Mouse (Mus musculus) intestine, embryonic 15.5 days (tissue): Measurements from ENCODE around the gene Ppp2r1b. TPM values are rescaled to one million over a fixed set of nuclear protein-coding genes. Genes with fewer than 3 reads are reported as not detected.

ENCODE experiments used
- ATAC-seq: fragments of 200-750 bp; cut with Nextera tagmentation; 2 replicates; pipeline ENCODE4 v1.8.0; 2017; ENCODE audit warnings: moderate TSS enrichment, moderate library complexity
- H3K27ac ChIP-seq: fragments of 300-500 bp; sonication (generic); 2 replicates; pipeline ENCODE4 v1.5.1; 2015; ENCODE audit warnings: mild to moderate bottlenecking, inconsistent platforms
- H3K27me3 ChIP-seq: fragments of 300-500 bp; sonication (generic); replicated peaks from 2 replicates; pipeline ENCODE4 v1.6.1; 2015; ENCODE audit warnings: inconsistent platforms
- H3K36me3 ChIP-seq: fragments of 300-500 bp; sonication (generic); 2 replicates; pipeline ENCODE4 v1.6.1; 2015; ENCODE audit warnings: inconsistent platforms
- H3K4me1 ChIP-seq: fragments of 300-500 bp; sonication (generic); replicated peaks from 2 replicates; pipeline ENCODE4 v1.6.1; 2015; ENCODE audit warnings: inconsistent platforms
- H3K4me2 ChIP-seq: fragments of 300-500 bp; sonication (generic); replicated peaks from 2 replicates; pipeline ENCODE4 v1.6.1; 2015; ENCODE audit warnings: mild to moderate bottlenecking, inconsistent platforms
- H3K4me3 ChIP-seq: fragments of 300-500 bp; sonication (generic); replicated peaks from 2 replicates; pipeline ENCODE4 v1.5.1; 2015; ENCODE audit warnings: inconsistent platforms
- H3K9ac ChIP-seq: fragments of 300-500 bp; sonication (generic); 2 replicates; pipeline ENCODE4 v1.6.1; 2015; ENCODE audit warnings: inconsistent platforms
- H3K9me3 ChIP-seq: fragments of 300-500 bp; sonication (generic); 2 replicates; pipeline ENCODE4 v1.6.1; 2016; ENCODE audit warnings: inconsistent platforms
- WGBS: fragments of 180-500 bp; shearing (Covaris S2); methylation state at CpG from one replicate; pipeline ENCODE4 v1.1.7; 2015; 5-methylcytosine and 5-hydroxymethylcytosine counted together
- polyA plus RNA-seq: library from polyadenylated mRNA; unstranded; fragments of >200 nt; fragmentation: Nextera tagmentation; extraction: Ambion mirVana; gene quantifications from 2 replicates; pipeline ENCODE4 v1.2.1, GENCODE M21; 2015

The Ppp2r1b gene
- polyA plus RNA-seq, 1 experiment from 2014 or later = 65.7 TPM

DNA sequence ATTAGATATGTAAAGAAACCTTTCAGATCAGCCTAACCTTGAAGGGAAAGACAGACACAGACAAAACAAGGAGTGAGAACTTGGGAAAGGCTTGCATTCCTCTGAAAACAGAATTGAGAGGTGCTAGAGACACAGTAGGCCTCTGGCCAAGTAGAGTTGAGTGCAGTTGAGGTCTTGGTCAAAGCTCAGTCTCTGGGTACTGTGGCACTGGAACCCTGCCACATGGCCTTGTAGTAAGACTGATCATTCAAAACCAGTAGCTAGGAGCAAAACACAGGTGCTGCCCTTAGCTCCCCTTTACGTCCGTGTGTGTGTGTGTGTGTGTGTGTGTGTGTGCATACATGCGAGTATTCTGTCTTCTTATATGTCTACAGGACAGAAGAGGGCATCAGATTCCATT lies 31.2 kb downstream of the Ppp2r1b start:
- H3K27ac ChIP-seq = no peak overlapping the region
- ATAC-seq = no peak
- peaks cover 26% of the 10 kb centered on the region for H3K36me3 ChIP-seq
- H3K27me3 ChIP-seq = no peaks in the 10 kb centered on the region
- H3K4me1 ChIP-seq = no peaks in the 10 kb centered on the region
- no peaks in the 10 kb centered on the region for H3K9me3 ChIP-seq
- WGBS = 94% methylated on average over 3 of the region's 3 CpGs
- H3K9ac ChIP-seq = no peak overlapping the region
- H3K4me3 ChIP-seq = no peak overlapping the region
- H3K4me2 ChIP-seq = no peak overlapping the region

GRCm38 (mm10) chr9:50877431-50877830 lies 32.3 kb downstream of the Ppp2r1b start:
- no peak for ATAC-seq
- WGBS = 77% methylated on average over 3 of the region's 3 CpGs
- Histone ChIP-seq H3K9ac (no peak overlapping the region), H3K27me3 (no peaks in the 10 kb centered on the region), H3K4me3 (no peak overlapping the region), H3K27ac (no peak overlapping the region), H3K9me3 (no peaks in the 10 kb centered on the region), H3K4me2 (no peak overlapping the region), H3K4me1 (no peaks in the 10 kb centered on the region), H3K36me3 (peaks cover 26% of the 10 kb centered on the region)

DNA sequence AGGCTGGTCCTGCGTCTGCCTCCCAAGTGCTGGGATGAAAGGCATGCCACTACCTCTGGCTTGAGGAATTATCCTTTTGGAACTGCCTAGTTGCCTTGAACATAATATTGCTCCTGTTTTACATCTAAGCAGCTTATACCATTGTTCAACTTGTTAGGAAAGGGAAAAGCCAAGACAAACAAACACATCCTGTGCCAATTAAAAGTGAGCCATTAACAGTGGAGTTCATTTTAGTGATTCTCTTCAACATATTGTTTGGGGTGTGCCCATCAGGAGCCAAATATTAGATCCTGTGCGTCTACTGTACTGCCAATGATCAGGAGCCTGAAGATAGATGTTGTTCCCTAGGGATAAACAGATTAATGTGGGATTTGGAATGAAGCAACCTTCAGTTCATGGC lies 37.1 kb downstream of the Ppp2r1b start:
- H3K27me3 ChIP-seq = no peaks in the 10 kb centered on the region
- H3K4me2 ChIP-seq = no peak overlapping the region
- no peak for ATAC-seq
- no peaks in the 10 kb centered on the region for H3K9me3 ChIP-seq
- H3K4me1 ChIP-seq = peaks cover 22% of the 10 kb centered on the region
- no peak overlapping the region for H3K9ac ChIP-seq
- no peak overlapping the region for H3K4me3 ChIP-seq
- WGBS = 80% methylated on average over 2 of the region's 2 CpGs
- no peak overlapping the region for H3K27ac ChIP-seq
- H3K36me3 ChIP-seq = peaks cover 12% of the 10 kb centered on the region; the same call in 1 of the 2 replicates

DNA sequence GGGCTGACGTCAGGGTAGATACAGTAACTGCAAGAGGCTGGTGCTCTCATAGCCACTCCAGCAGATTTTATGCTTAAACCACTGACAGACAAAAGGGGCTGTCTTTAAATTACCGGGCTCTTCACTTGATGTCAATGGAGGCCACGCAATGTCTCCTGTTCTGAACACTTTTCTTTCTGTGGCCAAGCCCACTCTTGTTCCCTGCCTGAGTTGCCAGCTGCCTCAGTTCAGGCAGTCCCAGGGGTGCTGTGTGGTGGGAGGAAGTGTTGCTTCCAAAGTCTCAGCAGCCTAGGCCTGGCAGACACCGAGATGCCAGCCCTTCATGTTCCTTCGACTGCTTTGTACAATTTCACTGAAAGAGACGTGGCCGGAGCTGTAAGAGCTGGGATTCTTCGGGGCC lies 39.0 kb downstream of the Ppp2r1b start:
- H3K4me1 ChIP-seq = peaks cover 28% of the 10 kb centered on the region
- no peak for ATAC-seq
- H3K27ac ChIP-seq = no peak overlapping the region
- H3K36me3 ChIP-seq = peaks cover 12% of the 10 kb centered on the region; the same call in 1 of the 2 replicates
- H3K4me3 ChIP-seq = no peak overlapping the region
- no peaks in the 10 kb centered on the region for H3K9me3 ChIP-seq
- WGBS = 78% methylated on average over 8 of the region's 8 CpGs
- no peaks in the 10 kb centered on the region for H3K27me3 ChIP-seq
- 0 out of 2 replicates have a peak overlapping the region, but pooled peaks have one; percentile 6 for H3K9ac ChIP-seq
- no peak overlapping the region for H3K4me2 ChIP-seq

- H3K27me3 ChIP-seq = no peaks in the 10 kb centered on the region
- H3K36me3 ChIP-seq = peaks cover 7% of the 10 kb centered on the region; the same call in 1 of the 2 replicates
- no peak overlapping the region for H3K4me3 ChIP-seq
- ATAC-seq = 0 out of 2 replicates have a peak, but pooled peaks have one; percentile 18
- H3K4me1 ChIP-seq = peaks cover 28% of the 10 kb centered on the region
- H3K4me2 ChIP-seq = no peak overlapping the region
- no peaks in the 10 kb centered on the region for H3K9me3 ChIP-seq
- WGBS = 52% methylated on average over 10 of the region's 10 CpGs
- H3K9ac ChIP-seq = no peak overlapping the region
- H3K27ac ChIP-seq = peak overlapping the region; percentile 54; the same call in 1 of the 2 replicates
Measured at GRCm38 (mm10) chr9:50884741-50885599, 39.9 kb downstream of the Ppp2r1b start.

- Histone ChIP-seq H3K9me3 (no peaks in the 10 kb centered on the region), H3K36me3 (peaks cover 3% of the 10 kb centered on the region; the same call in 1 of the 2 replicates), H3K27me3 (no peaks in the 10 kb centered on the region), H3K4me1 (peaks cover 28% of the 10 kb centered on the region), H3K4me3 (no peak overlapping the region), H3K4me2 (no peak overlapping the region), H3K9ac (no peak overlapping the region), H3K27ac (0 out of 2 replicates have a peak overlapping the region, but pooled peaks have one; percentile 23)
- no peak for ATAC-seq
- 32% methylated on average over 1 of the region's 1 CpGs for WGBS
Measured at GRCm38 (mm10) chr9:50885600-50885987, 40.5 kb downstream of the Ppp2r1b start.

GRCm38 (mm10) chr9:50886870-50887269 lies 41.8 kb downstream of the Ppp2r1b start:
- Histone ChIP-seq H3K9ac (no peak overlapping the region), H3K4me3 (no peak overlapping the region), H3K9me3 (no peaks in the 10 kb centered on the region), H3K36me3 (0 out of 2 replicates have a peak, but pooled peaks cover 4% of the 10 kb centered on the region), H3K27me3 (no peaks in the 10 kb centered on the region), H3K4me2 (no peak overlapping the region), H3K4me1 (peaks cover 28% of the 10 kb centered on the region), H3K27ac (0 out of 2 replicates have a peak overlapping the region, but pooled peaks have one; percentile 17)
- WGBS = 100% methylated on average over 1 of the region's 1 CpGs
- peak; percentile 12; the same call in 1 of the 2 replicates for ATAC-seq

DNA sequence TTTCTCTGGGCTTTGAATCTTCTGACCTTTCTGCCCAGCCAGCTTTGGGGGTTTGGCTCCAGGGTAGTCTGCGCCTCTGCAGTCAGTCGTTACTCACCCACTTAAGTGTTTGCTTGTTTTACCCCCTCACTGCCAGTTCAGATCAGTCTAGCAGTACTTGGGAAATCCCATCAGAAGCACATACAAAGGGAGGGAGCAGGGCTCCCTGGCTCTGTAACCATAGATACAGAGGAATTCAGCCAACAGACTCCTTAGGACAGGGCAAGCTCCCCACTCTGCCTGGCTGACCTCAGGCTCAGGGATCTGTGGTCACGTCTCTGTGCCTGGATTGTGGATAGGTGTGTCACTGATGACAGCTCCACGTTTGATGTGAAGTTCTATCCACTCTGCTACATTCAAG lies 42.2 kb downstream of the Ppp2r1b start:
- Histone ChIP-seq H3K9me3 (no peaks in the 10 kb centered on the region), H3K27me3 (no peaks in the 10 kb centered on the region), H3K4me1 (peaks cover 28% of the 10 kb centered on the region), H3K27ac (0 out of 2 replicates have a peak overlapping the region, but pooled peaks have one; percentile 17), H3K9ac (no peak overlapping the region), H3K4me3 (no peak overlapping the region), H3K4me2 (no peak overlapping the region), H3K36me3 (0 out of 2 replicates have a peak, but pooled peaks cover 4% of the 10 kb centered on the region)
- WGBS = 32% methylated on average over 4 of the region's 4 CpGs
- no peak for ATAC-seq

DNA sequence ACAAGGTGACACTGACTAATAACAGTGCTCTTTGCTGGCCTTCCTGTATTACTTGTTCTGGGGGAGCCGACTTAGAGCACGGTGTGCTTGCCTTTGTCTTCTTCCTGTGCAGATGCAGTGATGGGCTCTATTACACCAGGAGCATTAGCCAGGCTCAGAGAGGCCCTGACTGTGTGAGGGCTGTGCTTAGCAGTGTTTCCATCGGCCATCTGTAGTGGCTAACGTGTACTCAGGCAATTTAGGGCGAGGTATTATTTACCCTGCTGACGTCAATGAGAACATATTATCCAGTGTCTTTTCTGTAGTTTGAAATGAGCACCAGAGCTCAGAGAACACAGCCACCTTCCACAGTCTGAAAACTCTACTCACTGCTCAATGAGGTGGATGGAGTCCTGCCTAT lies 44.1 kb downstream of the Ppp2r1b start:
- H3K4me3 ChIP-seq = no peak overlapping the region
- no peak overlapping the region for H3K9ac ChIP-seq
- no peak for ATAC-seq
- peaks cover 27% of the 10 kb centered on the region for H3K4me1 ChIP-seq
- H3K4me2 ChIP-seq = no peak overlapping the region
- peaks cover 7% of the 10 kb centered on the region; the same call in 1 of the 2 replicates for H3K36me3 ChIP-seq
- H3K9me3 ChIP-seq = no peaks in the 10 kb centered on the region
- H3K27me3 ChIP-seq = no peaks in the 10 kb centered on the region
- no peak overlapping the region for H3K27ac ChIP-seq
- 55% methylated on average over 6 of the region's 6 CpGs for WGBS

DNA sequence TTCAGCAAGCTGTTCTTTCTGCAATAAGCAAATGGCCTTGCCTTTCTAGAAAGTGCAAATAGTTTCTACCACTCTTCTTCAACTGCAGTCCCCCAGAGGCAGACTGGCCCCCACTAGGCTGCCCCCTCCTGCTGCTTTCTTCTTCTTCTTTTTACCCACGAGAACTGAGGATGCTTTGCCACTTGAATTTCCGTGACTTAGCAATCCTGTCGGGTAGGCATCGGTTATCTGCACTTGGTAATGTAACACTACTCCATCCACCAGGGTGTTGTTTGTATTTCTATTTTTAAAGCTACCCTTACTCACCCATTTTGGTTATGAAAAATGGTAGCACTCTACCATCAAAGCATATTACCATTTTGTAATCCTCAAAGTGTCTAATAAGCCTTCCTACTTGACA lies 44.9 kb downstream of the Ppp2r1b start:
- peaks cover 20% of the 10 kb centered on the region for H3K4me1 ChIP-seq
- no peak overlapping the region for H3K4me2 ChIP-seq
- 87% methylated on average over 4 of the region's 4 CpGs for WGBS
- H3K36me3 ChIP-seq = peaks cover 11% of the 10 kb centered on the region
- no peak overlapping the region for H3K27ac ChIP-seq
- no peak overlapping the region for H3K4me3 ChIP-seq
- no peak for ATAC-seq
- H3K27me3 ChIP-seq = no peaks in the 10 kb centered on the region
- H3K9ac ChIP-seq = no peak overlapping the region
- H3K9me3 ChIP-seq = no peaks in the 10 kb centered on the region

DNA sequence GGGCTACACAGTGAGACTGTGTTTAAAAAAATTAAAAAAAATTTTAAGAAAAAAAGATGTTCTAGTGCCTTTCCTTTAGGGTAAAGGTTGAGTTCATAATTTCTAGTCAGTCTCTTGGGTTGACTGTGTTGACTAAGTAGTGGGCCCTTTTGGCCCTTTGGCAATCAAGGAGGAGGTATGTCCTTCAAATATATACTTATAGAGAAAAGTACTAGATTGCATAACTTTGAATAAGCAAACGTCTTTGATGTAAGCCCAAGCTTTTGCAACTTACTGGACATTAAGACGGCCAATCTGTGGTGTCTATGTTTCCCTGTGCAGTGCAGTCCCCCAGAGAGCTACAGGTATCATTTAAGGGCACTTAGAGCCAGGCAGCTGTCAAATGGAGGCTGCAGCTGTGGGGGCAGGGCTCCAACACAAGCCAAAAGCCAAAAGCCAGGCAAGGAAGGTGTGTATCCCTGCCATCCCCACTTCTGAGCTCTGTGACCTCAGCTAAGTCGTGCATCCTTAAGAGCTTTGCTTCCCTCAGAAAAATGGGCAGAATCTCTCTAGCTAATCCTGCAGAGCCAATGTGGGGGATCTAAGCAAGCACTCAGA lies 45.5 kb downstream of the Ppp2r1b start:
- H3K27ac ChIP-seq = no peak overlapping the region
- no peak overlapping the region for H3K9ac ChIP-seq
- peaks cover 16% of the 10 kb centered on the region; the same call in 1 of the 2 replicates for H3K4me1 ChIP-seq
- H3K27me3 ChIP-seq = no peaks in the 10 kb centered on the region
- peaks cover 11% of the 10 kb centered on the region for H3K36me3 ChIP-seq
- no peak overlapping the region for H3K4me3 ChIP-seq
- no peak for ATAC-seq
- H3K4me2 ChIP-seq = no peak overlapping the region
- WGBS = 80% methylated on average over 3 of the region's 3 CpGs
- H3K9me3 ChIP-seq = no peaks in the 10 kb centered on the region

DNA sequence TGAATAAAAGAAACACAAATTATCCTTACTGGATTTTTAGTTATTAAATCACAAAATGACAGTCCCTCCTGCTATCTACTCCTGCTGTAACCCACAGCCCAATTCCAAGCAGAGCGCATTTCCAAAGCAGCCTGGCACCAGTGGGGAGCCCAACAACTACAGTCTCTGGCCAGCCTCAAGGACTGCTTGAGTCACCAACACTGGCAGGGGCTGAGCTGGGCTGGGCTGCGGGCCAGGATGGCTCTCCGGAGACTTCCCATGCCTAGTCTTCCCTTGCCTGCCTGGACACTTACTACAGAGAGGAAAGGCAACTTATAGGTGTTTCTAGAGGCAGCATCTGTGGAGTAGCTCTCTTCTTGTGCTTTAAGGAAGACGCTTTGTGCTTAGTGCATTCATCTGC lies 48.6 kb downstream of the Ppp2r1b start:
- H3K4me2 ChIP-seq = no peak overlapping the region
- no peaks in the 10 kb centered on the region for H3K27me3 ChIP-seq
- no peak overlapping the region for H3K4me3 ChIP-seq
- WGBS = 80% methylated on average over 4 of the region's 4 CpGs
- no peak overlapping the region for H3K27ac ChIP-seq
- no peak overlapping the region for H3K9ac ChIP-seq
- no peaks in the 10 kb centered on the region for H3K4me1 ChIP-seq
- peaks cover 14% of the 10 kb centered on the region for H3K36me3 ChIP-seq
- ATAC-seq = no peak
- no peaks in the 10 kb centered on the region for H3K9me3 ChIP-seq
